Mouse (Mus musculus): ENCODE measurements around the gene Gba2.

GRCm38 (mm10) chr4:43558028-43558630 lies 20.5 kb downstream of the Gba2 start:
- TF ChIP-seq CTCF (IDR thresholded peaks at IDR 0.05; ENCODE audit: low read depth) (no peak), EP300 (IDR thresholded peaks at IDR 0.05; ENCODE audit: low read depth) (no peak)

Data from liver, embryonic 14.5 days (tissue).